Mouse (Mus musculus) liver, postnatal 0 days (tissue): ENCODE data around the gene Cd101.

ENCODE experiments used
- CTCF ChIP-seq: sonication (generic); IDR thresholded peaks from 2 replicates; pipeline ENCODE4 v1.5.1; 2016; ENCODE audit warnings: antibody characterized with exemption, low read depth
- EP300 ChIP-seq: IDR thresholded peaks from 2 replicates; pipeline ENCODE4 v1.6.1; 2016; ENCODE audit warnings: antibody characterized with exemption, low read depth, mild to moderate bottlenecking

GRCm38 (mm10) chr3:101072506-101073215, 43.3 kb upstream of the Cd101 start:
- TF ChIP-seq CTCF (no peak), EP300 (no peak)
